Mouse (Mus musculus): ENCODE measurements around the gene Gtf2a2.

- no peak for TF ChIP-seq POLR2A (IDR thresholded peaks at IDR 0.05; ENCODE audit: insufficient read depth, low read length)
- no peak for TF ChIP-seq CTCF (IDR thresholded peaks at IDR 0.05; ENCODE audit: low read depth, low read length)
- TF ChIP-seq EP300 (IDR thresholded peaks at IDR 0.05; ENCODE audit: insufficient read depth, low read depth, low read length) = no peak
Measured at GRCm38 (mm10) chr9:69999318-69999717, 13.0 kb upstream of the Gtf2a2 start.

All from ES-Bruce4 (cell line).